Mouse (Mus musculus): Measurements from ENCODE around the gene Cntln. TPM values are rescaled to one million over a fixed set of nuclear protein-coding genes. Genes with fewer than 3 reads are reported as not detected.

The Cntln gene
- polyA plus RNA-seq, 1 experiment = not detected

- TF ChIP-seq POLR2A (IDR thresholded peaks at IDR 0.05; ENCODE audit: insufficient read depth, low read depth, low read length) (no peak), CTCF (IDR thresholded peaks at IDR 0.05; ENCODE audit: insufficient read depth, low read depth, low read length) (no peak)
- Histone ChIP-seq H3K4me1 (ENCODE audit: control insufficient read depth, insufficient read depth, low read length) (peaks cover 3% of the 10 kb centered on the region; the same call in 1 of the 2 replicates), H3K4me3 (ENCODE audit: insufficient read depth, low read depth, low read length) (no peak overlapping the region), H3K27ac (ENCODE audit: insufficient read depth, low read depth, low read length) (no peak overlapping the region)
- 95% methylated on average over 12 of the region's 12 CpGs for WGBS
Observed at GRCm38 (mm10) chr4:85168001-85168400, 283.9 kb downstream of the Cntln start.

GRCm38 (mm10) chr4:85175466-85175865, 291.4 kb downstream of the Cntln start:
- Histone ChIP-seq H3K4me1 (ENCODE audit: control insufficient read depth, insufficient read depth, low read length) (no peaks in the 10 kb centered on the region), H3K4me3 (ENCODE audit: insufficient read depth, low read depth, low read length) (no peak overlapping the region), H3K27ac (ENCODE audit: insufficient read depth, low read depth, low read length) (no peak overlapping the region)
- 91% methylated on average over 4 of the region's 4 CpGs for WGBS
- TF ChIP-seq CTCF (IDR thresholded peaks at IDR 0.05; ENCODE audit: insufficient read depth, low read depth, low read length) = no peak
- no peak for TF ChIP-seq POLR2A (IDR thresholded peaks at IDR 0.05; ENCODE audit: insufficient read depth, low read depth, low read length)

DNA sequence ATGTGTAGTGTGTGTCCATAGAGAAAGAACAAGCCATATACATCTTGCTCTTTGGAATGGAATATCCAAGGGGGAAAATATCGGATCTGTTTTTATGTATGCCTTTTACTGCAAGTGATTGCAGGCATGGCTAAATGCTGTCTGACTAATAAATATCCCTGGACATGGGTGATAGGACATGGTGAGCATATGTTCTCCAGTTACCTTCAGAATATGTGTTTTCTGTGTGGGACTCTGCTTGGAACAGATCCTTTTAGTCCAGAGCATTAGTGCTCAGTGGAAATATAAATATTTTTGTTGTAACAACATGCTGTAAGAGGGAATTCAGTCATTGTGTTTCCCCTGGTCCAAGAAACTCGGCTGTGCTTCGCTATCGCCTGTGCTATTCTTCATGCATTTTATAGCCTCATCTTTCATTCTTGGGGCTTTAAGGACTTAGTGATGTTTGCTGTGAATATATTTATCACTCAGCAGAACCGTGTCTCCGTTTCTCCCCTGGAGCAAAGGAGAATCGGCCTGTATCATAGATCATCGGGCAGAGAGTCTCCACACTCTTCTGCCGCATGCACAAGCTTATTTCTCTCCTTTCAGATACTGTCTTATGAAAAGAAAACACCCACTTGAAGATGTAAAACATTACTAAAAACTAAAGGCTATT, 294.4 kb downstream of the Cntln start:
- no peak for TF ChIP-seq POLR2A (IDR thresholded peaks at IDR 0.05; ENCODE audit: insufficient read depth, low read depth, low read length)
- no peak for TF ChIP-seq CTCF (IDR thresholded peaks at IDR 0.05; ENCODE audit: insufficient read depth, low read depth, low read length)
- Histone ChIP-seq H3K4me1 (ENCODE audit: control insufficient read depth, insufficient read depth, low read length) (no peaks in the 10 kb centered on the region), H3K27ac (ENCODE audit: insufficient read depth, low read depth, low read length) (no peak overlapping the region), H3K4me3 (ENCODE audit: insufficient read depth, low read depth, low read length) (no peak overlapping the region)
- WGBS = 91% methylated on average over 9 of the region's 9 CpGs

Other genes with a start within 250 kb of the Cntln start
- gene Bnc2, start 209.0 kb upstream of the Cntln start, polyA plus RNA-seq (2012; ENCODE audit: insufficient read depth, insufficient read length, low replicate concordance, missing spikeins) = not detected in 2 replicates